Mouse (Mus musculus) layer of hippocampus, adult 8-10 months (tissue): ENCODE data around the gene Tjp2. TPM values are rescaled to one million over a fixed set of nuclear protein-coding genes. Genes with fewer than 3 reads are reported as not detected.
"Not testable (repeated sequence)": the region's sequence is repeated elsewhere in the genome, so short reads cannot be mapped to it uniquely, and the experiment has no call there.

Experiments used
- DNase-seq, 2 experiments: peaks; one replicate each; pipeline ENCODE4 v3.0.0; 2022; ENCODE audit warnings: low spot score in 2 of 2
- total RNA-seq, 4 experiments: library from RNA; stranded (reverse); gene quantifications; 2 replicates each; pipeline ENCODE4 v1.2.4; 2022

Gene Tjp2
- total RNA-seq, 4 experiments from 2014 or later: 17.7 to 25.5 (median 23.1) TPM

GRCm38 (mm10) chr19:24221455-24221854 is 3.4 kb downstream of the Tjp2 start:
- no peak for DNase-seq

- DNase-seq: no peak
Observed at GRCm38 (mm10) chr19:24220795-24221445, 3.9 kb downstream of the Tjp2 start.

- DNase-seq: no peak
Observed at GRCm38 (mm10) chr19:24219011-24219410, 5.8 kb downstream of the Tjp2 start.

GRCm38 (mm10) chr19:24218291-24218690 is 6.5 kb downstream of the Tjp2 start:
- no peak for DNase-seq

GRCm38 (mm10) chr19:24217851-24218250 is 7.0 kb downstream of the Tjp2 start:
- DNase-seq: no peak

GRCm38 (mm10) chr19:24216771-24217170 is 8.1 kb downstream of the Tjp2 start:
- DNase-seq: no peak

GRCm38 (mm10) chr19:24214939-24215338 is 9.9 kb downstream of the Tjp2 start:
- no peak for DNase-seq

GRCm38 (mm10) chr19:24213299-24213698 is 11.5 kb downstream of the Tjp2 start:
- DNase-seq: no peak

- no peak for DNase-seq
Observed at GRCm38 (mm10) chr19:24212552-24213249, 12.1 kb downstream of the Tjp2 start.

GRCm38 (mm10) chr19:24211168-24211567 is 13.7 kb downstream of the Tjp2 start:
- no peak for DNase-seq

- no peak for DNase-seq
Observed at GRCm38 (mm10) chr19:24209516-24209915, 15.3 kb downstream of the Tjp2 start.

- DNase-seq: no peak
Observed at GRCm38 (mm10) chr19:24207967-24208366, 16.9 kb downstream of the Tjp2 start.

GRCm38 (mm10) chr19:24205001-24205400 is 19.8 kb downstream of the Tjp2 start:
- no peak for DNase-seq

- DNase-seq: no peak
Observed at GRCm38 (mm10) chr19:24201848-24202247, 23.0 kb downstream of the Tjp2 start.

- DNase-seq: no peak
Observed at GRCm38 (mm10) chr19:24200566-24200965, 24.3 kb downstream of the Tjp2 start.

- DNase-seq: no peak
Observed at GRCm38 (mm10) chr19:24198676-24199303, 26.0 kb downstream of the Tjp2 start.

- DNase-seq: no peak
Observed at GRCm38 (mm10) chr19:24197338-24197737, 27.5 kb downstream of the Tjp2 start.

- DNase-seq: no peak
Observed at GRCm38 (mm10) chr19:24195224-24195623, 29.6 kb downstream of the Tjp2 start.

- no peak for DNase-seq
Observed at GRCm38 (mm10) chr19:24194216-24194615, 30.6 kb downstream of the Tjp2 start.

GRCm38 (mm10) chr19:24192946-24193345 is 31.9 kb downstream of the Tjp2 start:
- no peak for DNase-seq

GRCm38 (mm10) chr19:24187791-24188190 is 37.0 kb downstream of the Tjp2 start:
- DNase-seq: no peak

GRCm38 (mm10) chr19:24187358-24187757 is 37.5 kb downstream of the Tjp2 start:
- not testable (repeated sequence) for DNase-seq
